Mouse (Mus musculus) gastrocnemius, postnatal 36 days (tissue): ENCODE measurements around the gene A2ml1. TPM values are rescaled to one million over a fixed set of nuclear protein-coding genes. Genes with fewer than 3 reads are reported as not detected.
"Not testable (repeated sequence)": the region's sequence is repeated elsewhere in the genome, so short reads cannot be mapped to it uniquely, and the experiment has no call there.

Experiments used
- DNase-seq, 2 experiments: peaks; one replicate each; pipeline ENCODE4 v3.0.0; 2022
- intact Hi-C: fragments of 180-260 bp; cut with DNase I; formaldehyde crosslinking; loops from one replicate; pipeline ENCODE4 v1.15.1; 2025
- long read RNA-seq, 2 experiments: library from polyadenylated mRNA; stranded (forward); transcript quantifications; one replicate each; pipeline ENCODE4 v2.0.0; 2021
- total RNA-seq, 2 experiments: library from RNA; stranded (reverse); gene quantifications; 2 replicates each; pipeline ENCODE4 v1.2.3; 2021

Gene A2ml1
- not detected for total RNA-seq
- long read RNA-seq, experiment 1: 0 reads
- long read RNA-seq, experiment 2: 0 reads

- no peak for DNase-seq
- intact Hi-C loops: no loop called here
Observed at GRCm38 (mm10) chr6:128581508-128581907, at the start of gene A2ml1. Gene A2ml1, minus strand, starts transcription at chr6:128581608.

- DNase-seq: peak; percentile 6 to 20
- intact Hi-C loops: loop anchor here (5.0 kb wide), 1 partner anchor 122 kb away; no protein-coding TSS in a partner anchor
Observed at GRCm38 (mm10) chr6:128629771-128630739, 48.6 kb upstream of the A2ml1 start.

- intact Hi-C loops: loop anchor here (2.0 kb wide), 1 partner anchor 166 kb away; no protein-coding TSS in a partner anchor
- DNase-seq: not testable (repeated sequence)
Observed at GRCm38 (mm10) chr6:128625246-128625645, 43.8 kb upstream of the A2ml1 start.

- intact Hi-C loops: loop anchor here (2.0 kb wide), 1 partner anchor 166 kb away; no protein-coding TSS in a partner anchor
- DNase-seq: no peak
Observed at GRCm38 (mm10) chr6:128624425-128624824, 43.0 kb upstream of the A2ml1 start.

DNA sequence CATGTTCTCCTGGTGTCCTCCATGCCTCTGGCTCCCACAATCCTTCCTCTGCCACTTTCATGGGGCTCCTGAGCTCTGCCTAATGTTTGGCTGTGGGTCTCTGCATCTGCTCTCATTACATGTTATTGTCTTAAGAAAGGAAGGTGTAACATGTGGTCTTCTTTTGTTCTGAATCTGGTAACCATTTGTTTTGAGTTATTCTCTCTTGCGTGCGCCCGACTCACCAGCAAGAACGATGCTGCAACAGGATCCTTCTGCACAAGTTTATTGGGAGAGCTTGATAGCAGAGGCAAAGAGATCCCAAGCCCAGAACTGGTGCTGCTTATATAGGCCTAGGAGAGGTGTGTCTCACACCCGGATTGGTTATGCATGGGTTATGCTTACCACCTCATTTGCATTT, 42.0 kb upstream of the A2ml1 start, which contains the start of gene Klrb1a:
Klrb1a (minus strand) TSS at position 101 of the 400 bp plus-strand sequence.
- intact Hi-C loops, DNase-seq: not testable (repeated sequence)

GRCm38 (mm10) chr6:128622733-128623132, 41.3 kb upstream of the A2ml1 start:
- DNase-seq: no peak
- intact Hi-C loops: no loop called here

GRCm38 (mm10) chr6:128606350-128606749, 24.9 kb upstream of the A2ml1 start:
- no peak for DNase-seq
- intact Hi-C loops: no loop called here

GRCm38 (mm10) chr6:128604512-128604911, 23.1 kb upstream of the A2ml1 start:
- DNase-seq: no peak
- intact Hi-C loops: no loop called here

GRCm38 (mm10) chr6:128602463-128603201, 21.2 kb upstream of the A2ml1 start:
- intact Hi-C loops: no loop called here
- DNase-seq: no peak

DNA sequence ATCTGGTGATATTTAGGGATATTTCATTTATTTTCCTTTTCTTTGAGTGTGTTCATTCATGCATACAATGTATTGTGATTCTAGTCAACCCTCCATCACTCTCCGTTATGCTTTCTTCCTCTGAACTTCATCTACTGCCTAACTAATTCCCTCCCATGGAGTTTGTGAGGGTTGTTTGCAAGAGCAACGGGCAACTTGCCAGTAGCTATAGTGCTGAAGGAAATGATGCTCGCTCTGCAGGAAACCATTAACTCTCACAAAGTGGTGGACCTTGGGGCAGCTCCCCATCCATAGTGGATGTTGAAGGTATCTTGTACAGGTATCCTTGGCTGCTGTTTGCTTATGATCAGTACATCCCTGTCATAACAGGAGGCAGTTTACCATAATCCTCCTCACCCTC, 20.6 kb upstream of the A2ml1 start:
- intact Hi-C loops: no loop called here
- no peak for DNase-seq

GRCm38 (mm10) chr6:128599555-128599954, 18.1 kb upstream of the A2ml1 start:
- no peak for DNase-seq
- intact Hi-C loops: no loop called here

DNA sequence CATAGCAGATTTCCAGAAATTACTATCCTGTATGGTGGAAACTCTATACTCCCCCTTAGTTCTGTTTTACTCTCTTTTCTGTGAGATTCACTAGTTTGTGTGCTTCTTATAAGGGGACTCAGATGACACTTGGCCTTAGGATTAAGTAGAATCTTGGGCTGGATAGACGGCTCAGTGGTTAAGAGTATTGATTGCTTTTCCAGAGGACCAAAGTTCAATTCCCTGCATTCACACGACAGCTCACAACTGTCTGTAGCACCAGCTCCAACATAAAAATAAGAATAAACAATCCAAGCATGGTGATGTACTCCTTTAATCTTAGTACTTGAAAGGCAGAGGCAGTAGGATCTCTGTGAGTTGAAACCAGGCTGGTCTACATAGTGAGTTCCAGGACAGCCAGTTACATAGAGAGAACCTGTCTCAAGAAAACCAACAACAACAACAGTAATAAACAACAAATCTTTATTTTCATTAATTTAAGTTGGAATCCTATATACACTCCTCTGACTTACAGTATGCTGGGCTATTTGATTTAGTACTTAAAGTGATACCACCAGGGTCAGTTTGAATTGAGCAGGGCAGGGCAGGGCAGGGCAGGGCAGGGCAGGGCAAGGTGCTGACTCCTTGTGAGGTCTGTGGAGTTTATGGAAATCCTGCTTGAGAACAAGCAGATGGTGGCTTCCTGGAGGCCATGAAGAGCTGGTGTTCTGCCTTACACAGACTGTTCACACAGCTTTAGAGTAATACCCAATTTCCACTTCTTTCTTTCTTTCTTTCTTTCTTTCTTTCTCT, 17.0 kb upstream of the A2ml1 start:
- intact Hi-C loops: no loop called here
- DNase-seq: no peak

GRCm38 (mm10) chr6:128597121-128597522, 15.7 kb upstream of the A2ml1 start:
- intact Hi-C loops: no loop called here
- peak in 1 of 2 experiments; percentile 26 for DNase-seq

GRCm38 (mm10) chr6:128594651-128595050, 13.2 kb upstream of the A2ml1 start:
- intact Hi-C loops: no loop called here
- DNase-seq: no peak

DNA sequence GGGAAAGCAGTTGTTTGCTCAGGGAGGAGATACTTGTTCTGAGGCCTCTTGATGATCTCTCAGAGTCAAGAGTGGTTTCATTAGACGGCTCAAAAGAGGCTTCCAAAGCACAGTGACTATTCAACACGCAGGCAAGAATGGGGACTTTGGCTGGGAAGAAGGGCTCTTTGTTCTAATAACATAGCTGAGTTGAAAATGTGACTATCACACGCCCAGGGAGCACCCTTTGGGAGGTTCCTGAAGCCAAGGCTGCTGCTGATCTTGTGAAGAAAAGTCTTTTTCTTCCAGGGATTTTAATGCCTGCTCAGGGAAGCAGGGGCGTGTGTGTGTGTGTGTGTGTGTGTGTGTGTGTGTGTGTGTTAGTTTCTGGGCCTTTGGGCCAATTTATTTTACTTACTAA, 8.0 kb upstream of the A2ml1 start:
- intact Hi-C loops: no loop called here

DNA sequence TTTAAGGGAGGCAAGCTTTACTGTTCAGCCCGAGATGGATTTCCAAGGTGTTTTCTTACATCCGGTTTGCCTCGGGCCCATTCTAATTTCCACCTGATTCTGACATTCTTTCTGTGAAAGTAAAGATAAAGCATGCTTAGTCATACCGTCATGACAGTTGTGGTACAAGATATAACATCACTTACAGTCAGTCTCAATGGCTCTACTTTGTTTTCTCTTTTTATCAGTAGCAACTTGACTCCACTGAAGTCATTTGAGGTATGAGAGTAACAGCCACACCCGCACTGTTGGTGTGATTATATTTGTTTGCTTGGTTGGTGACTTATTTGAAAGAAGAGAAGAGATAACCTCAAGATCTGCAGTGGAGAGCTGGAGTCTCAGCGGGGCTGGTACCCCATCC, 6.2 kb upstream of the A2ml1 start:
- no peak for DNase-seq
- intact Hi-C loops: no loop called here

More for the DNA sequence above, 8.0 kb upstream of the A2ml1 start:
- no peak for DNase-seq

DNA sequence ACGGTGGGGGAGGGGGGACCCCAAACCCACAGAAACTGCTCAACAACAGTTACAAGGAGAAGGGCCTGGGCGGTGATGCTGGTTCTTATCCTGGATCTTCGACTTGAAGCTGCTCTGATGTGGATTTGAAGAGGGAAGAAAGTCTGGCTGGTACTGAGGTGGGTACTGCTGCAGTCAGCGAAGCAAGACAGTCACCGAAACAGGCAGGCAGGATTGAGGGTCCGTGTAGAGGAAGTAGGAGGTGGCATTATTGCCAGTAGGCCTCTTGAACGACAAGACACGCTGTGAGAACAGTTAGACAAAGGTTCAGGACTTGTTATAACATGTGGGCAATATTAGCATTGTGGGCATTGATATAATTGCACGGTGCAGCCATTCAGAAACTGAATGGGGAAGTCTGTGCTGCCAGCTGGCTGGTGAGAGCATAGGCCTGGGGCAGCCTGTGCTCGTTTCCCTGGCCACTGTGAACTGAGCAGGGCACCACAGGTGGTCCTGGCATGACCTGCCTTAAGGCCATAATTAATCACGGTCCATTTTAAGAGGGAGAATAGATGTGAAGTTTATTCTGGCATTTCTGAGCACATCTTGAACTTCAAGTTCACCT, 4.3 kb upstream of the A2ml1 start:
- intact Hi-C loops: no loop called here
- no peak for DNase-seq

GRCm38 (mm10) chr6:128584070-128584660, 2.8 kb upstream of the A2ml1 start:
- no peak for DNase-seq
- intact Hi-C loops: no loop called here

GRCm38 (mm10) chr6:128577301-128577700, 4.1 kb downstream of the A2ml1 start:
- intact Hi-C loops: no loop called here

More at GRCm38 (mm10) chr6:128577301-128577700, 4.1 kb downstream of the A2ml1 start:
- DNase-seq: no peak
